In genomic region chr11:107793200-107794102, GRCm38 (mm10) we compare ENCODE assay signal across 9 mouse cellular contexts. TPM values are rescaled to one million over a fixed set of nuclear protein-coding genes. Genes with fewer than 3 reads are reported as not detected.
DNase-seq lines count a peak whose midpoint lies in the region; ATAC-seq and TF ChIP-seq lines count a peak whose summit lies in the region.
"Had no signal": no experiment of that assay in that cellular context is flagged by ENCODE, and none has a peak within 500 bp of the region (broad histone marks: within the 10 kb centered on the region; RNA-seq: fewer than 3 reads in every experiment).

No protein-coding gene starts in this region.

- in situ Hi-C loops in ES-E14 (cut with MboI; ENCODE audit: low sequenced_read_pairs in 2 of 2, unreplicated experiment in 2 of 2) = loop anchor here in 1 of 2 experiments (10.0 kb wide), 1 partner anchor 201 kb away; no protein-coding TSS in a partner anchor

- H3K4me2 ChIP-seq in heart, embryonic 13.5 days = peak overlapping the region; percentile 93
- peak overlapping the region; percentile 99 for H3K4me2 ChIP-seq in embryonic facial prominence, embryonic 15.5 days (replicated peaks)
- H3K4me2 ChIP-seq in limb, embryonic 14.5 days (replicated peaks; ENCODE audit: low read depth, low read length, severe bottlenecking) = peak overlapping the region; percentile 99

- no peak overlapping the region for H3K27ac ChIP-seq in heart, embryonic 13.5 days (replicated peaks)
- no peak overlapping the region for H3K27ac ChIP-seq in ES-E14 (ENCODE audit: insufficient read depth, low read depth, low read length, poor library complexity, severe bottlenecking)
- no peak overlapping the region for H3K27ac ChIP-seq in embryonic facial prominence, embryonic 15.5 days (replicated peaks)
- H3K27ac ChIP-seq in limb, embryonic 14.5 days (replicated peaks; ENCODE audit: low read depth, low read length) = 0 out of 2 replicates have a peak overlapping the region, but pooled peaks have one; percentile 9

- H3K9me3 ChIP-seq in heart, embryonic 13.5 days = no peaks in the 10 kb centered on the region; the same call in 1 of the 2 replicates
- H3K9me3 ChIP-seq in ES-E14 (ENCODE audit: control insufficient read depth, insufficient read depth, low read depth, low read length) = no peaks in the 10 kb centered on the region
- no peaks in the 10 kb centered on the region for H3K9me3 ChIP-seq in embryonic facial prominence, embryonic 15.5 days (replicated peaks)
- no peaks in the 10 kb centered on the region for H3K9me3 ChIP-seq in limb, embryonic 14.5 days (ENCODE audit: control insufficient read depth, low read length)

- H3K4me3 ChIP-seq in heart, embryonic 13.5 days = peak overlapping the region; percentile 59
- peak overlapping the region; percentile 60 to 77 for H3K4me3 ChIP-seq in ES-E14 (ENCODE audit: insufficient read depth in 1 of 2, low read depth in 1 of 2, low read length in 2 of 2, poor library complexity in 1 of 2, severe bottlenecking in 1 of 2)
- peak overlapping the region; percentile 66 for H3K4me3 ChIP-seq in embryonic facial prominence, embryonic 15.5 days (replicated peaks)
- peak overlapping the region; percentile 66 for H3K4me3 ChIP-seq in limb, embryonic 14.5 days (replicated peaks; ENCODE audit: low read length)

- intact Hi-C loops in heart, postnatal 25 days (cut with DNase I) = no loop called here

- 0 out of 2 replicates have a peak, but pooled peaks have one; percentile 32 for ATAC-seq in heart, embryonic 13.5 days (ENCODE audit: extremely low read depth, insufficient number of reproducible peaks, low FRiP score, low TSS enrichment)
- ATAC-seq in embryonic facial prominence, embryonic 15.5 days (ENCODE audit: insufficient number of reproducible peaks, low FRiP score, low TSS enrichment, low read depth) = peak; percentile 27
- ATAC-seq in limb, embryonic 14.5 days (ENCODE audit: low FRiP score, low read depth) = peak; percentile 38; the same call in 1 of the 2 replicates
- ATAC-seq: Patski had no signal

- H3K36me3 ChIP-seq in heart, embryonic 13.5 days = no peaks in the 10 kb centered on the region
- no peaks in the 10 kb centered on the region for H3K36me3 ChIP-seq in ES-E14 (ENCODE audit: control insufficient read depth, insufficient read depth, low read length, poor library complexity, severe bottlenecking)
- H3K36me3 ChIP-seq in embryonic facial prominence, embryonic 15.5 days = no peaks in the 10 kb centered on the region
- no peaks in the 10 kb centered on the region for H3K36me3 ChIP-seq in limb, embryonic 14.5 days (ENCODE audit: control insufficient read depth, insufficient read depth, low read length)

- peaks cover 23% of the 10 kb centered on the region for H3K4me1 ChIP-seq in heart, embryonic 13.5 days
- H3K4me1 ChIP-seq in ES-E14 (ENCODE audit: control insufficient read depth in 2 of 2, insufficient read depth in 2 of 2, low read length in 2 of 2, poor library complexity in 1 of 2) = no peaks in the 10 kb centered on the region; a peak in 1 of 4 replicates
- peaks cover 33% of the 10 kb centered on the region for H3K4me1 ChIP-seq in embryonic facial prominence, embryonic 15.5 days
- peaks cover 22% of the 10 kb centered on the region for H3K4me1 ChIP-seq in limb, embryonic 14.5 days (ENCODE audit: control insufficient read depth, insufficient read depth, low read length)

- peak overlapping the region; percentile 77 for H3K9ac ChIP-seq in heart, embryonic 13.5 days
- peak overlapping the region; percentile 25 for H3K9ac ChIP-seq in ES-E14 (ENCODE audit: insufficient read depth, low read depth, low read length, poor library complexity, severe bottlenecking)
- peak overlapping the region; percentile 21 for H3K9ac ChIP-seq in embryonic facial prominence, embryonic 15.5 days
- peak overlapping the region; percentile 60 for H3K9ac ChIP-seq in limb, embryonic 14.5 days (ENCODE audit: low read depth, low read length, severe bottlenecking)

- peaks cover 90% of the 10 kb centered on the region for H3K27me3 ChIP-seq in heart, embryonic 13.5 days (replicated peaks)
- peaks cover 40% of the 10 kb centered on the region for H3K27me3 ChIP-seq in embryonic facial prominence, embryonic 15.5 days
- H3K27me3 ChIP-seq in limb, embryonic 14.5 days (ENCODE audit: control insufficient read depth, insufficient read depth, low read length) = peaks cover 38% of the 10 kb centered on the region

- DNase-seq in heart, postnatal 25 days (ENCODE audit: low spot score) = no peak
- DNase-seq in ES-E14 (ENCODE audit: low read depth, low spot score) = peak; percentile 38
- DNase-seq in limb, embryonic 14.5 days (ENCODE audit: low spot score) = peak; percentile 32
- peak; percentile 70 for DNase-seq in right cerebral cortex, postnatal 14 days
- no peak for DNase-seq in urinary bladder, postnatal 25 days (ENCODE audit: low spot score)
- no peak for DNase-seq in cerebellum, adult 18-20 months

- WGBS in heart, embryonic 13.5 days = under 1% methylated on average over 61 of the region's 64 CpGs
- under 1% methylated on average over 64 of the region's 64 CpGs for WGBS in embryonic facial prominence, embryonic 15.5 days
- WGBS in limb, embryonic 14.5 days = 1% methylated on average over 41 of the region's 64 CpGs

- TF ChIP-seq POLR2A in limb, embryonic 14.5 days (IDR thresholded peaks at IDR 0.05; ENCODE audit: borderline replicate concordance, extremely low read depth, insufficient read depth, insufficient read length) = no peak

TF ChIP-seq in ES-E14, 5 proteins besides CTCF, POLR2A, EP300 and RAD21:
- no peak for TF ChIP-seq ZNF384 (IDR thresholded peaks at IDR 0.05; ENCODE audit: low read depth, low read length)
- TF ChIP-seq ZC3H11A (IDR thresholded peaks at IDR 0.05; ENCODE audit: borderline replicate concordance, low read depth, low read length) = no peak
- TF ChIP-seq MAFK (IDR thresholded peaks at IDR 0.05; ENCODE audit: insufficient read depth, low read depth, low read length) = no peak
- TF ChIP-seq CHD2 (IDR thresholded peaks at IDR 0.05; ENCODE audit: low read depth, low read length) = no peak
- TF ChIP-seq HCFC1 (IDR thresholded peaks at IDR 0.05; ENCODE audit: borderline replicate concordance, insufficient read depth, low read length) = no peak

RNA-seq across cellular contexts. Expression of gene Cacng4, which starts 0.9 kb away (rescaled TPM):
- polyA plus RNA-seq in heart, embryonic 13.5 days (2015; fragmentation: Nextera tagmentation; extraction: Ambion mirVana) = 0.52 and 0.60 TPM in 2 replicates
- under 1 TPM in 1 of 2 experiments, not detected in 1; 0.16 TPM for total RNA-seq in heart, postnatal 25 days (2021)
- 0.74 and 0.98 TPM in 2 replicates for total RNA-seq in ES-E14 (2012; rRNA removed)
- 3.7 and 3.8 TPM in 2 replicates for polyA plus RNA-seq in embryonic facial prominence, embryonic 15.5 days (2015; fragmentation: Nextera tagmentation; extraction: Ambion mirVana)
- polyA plus RNA-seq in limb, embryonic 14.5 days (2012; rRNA removed) = 13.9 and 16.5 TPM in 2 replicates
- 4.8 and 10.9 TPM in 2 replicates for polyA plus RNA-seq in limb, embryonic 14.5 days (2014; fragmentation: Nextera tagmentation; extraction: Ambion mirVana)

Comparison
In these comparisons a context has a peak if more than half of its experiments do, and no peak if none do; other contexts are left out.
1. H3K9ac ChIP-seq: peak in every context shown above with its lines; median percentile 77 in heart, embryonic 13.5 days; 60 in limb, embryonic 14.5 days; 25 in ES-E14; 21 in embryonic facial prominence, embryonic 15.5 days.
2. DNase-seq: peak in ES-E14 (single experiment), limb, embryonic 14.5 days (single experiment) and right cerebral cortex, postnatal 14 days (single experiment); none in heart, postnatal 25 days (single experiment), urinary bladder, postnatal 25 days (single experiment) and cerebellum, adult 18-20 months (0 of 2).
3. Peak in every context shown above with its lines, with median percentiles within 50 percentile points of each other: ATAC-seq, H3K4me2 ChIP-seq and H3K4me3 ChIP-seq.